Mouse (Mus musculus): ENCODE data around the gene Ptprr. TPM values are rescaled to one million over a fixed set of nuclear protein-coding genes. Genes with fewer than 3 reads are reported as not detected.

Ptprr gene
- total RNA-seq (2021), result 1 to 10 TPM in 1 of 2 experiments, under 1 TPM in 1; 0.74 to 1.6 TPM
- long read RNA-seq, experiment 1, partial matches to known transcripts, result 3 of 3 reads
- long read RNA-seq, experiment 1, other reads (novel, unspliced or antisense), result 0 of 3 reads
- long read RNA-seq, experiment 2, result 0 reads

- peak; percentile 42 for DNase-seq
- intact Hi-C loops (cut with DNase I), result no loop called here
- H3K27ac ChIP-seq, result no peak within 1 kb of the TSS
- peak within 1 kb of the TSS; percentile 66 for H3K4me3 ChIP-seq
- TF ChIP-seq CTCF (IDR thresholded peaks at IDR 0.05), result peak; percentile 23; the same call in 1 of the 2 replicates
Measured at GRCm38 (mm10) chr10:116017845-116018479, at the start of gene Ptprr. Gene Ptprr, plus strand, starts transcription at chr10:116018213.

GRCm38 (mm10) chr10:115976345-115976744 is 41.7 kb upstream of the Ptprr start:
- DNase-seq, result no peak
- intact Hi-C loops (cut with DNase I), result no loop called here
- Histone ChIP-seq H3K27ac (no peak overlapping the region), H3K4me3 (no peak overlapping the region)
- TF ChIP-seq CTCF (IDR thresholded peaks at IDR 0.05), result no peak

GRCm38 (mm10) chr10:115978992-115979391 is 39.0 kb upstream of the Ptprr start:
- intact Hi-C loops (cut with DNase I), result no loop called here
- peak; percentile 49 for DNase-seq

GRCm38 (mm10) chr10:115980018-115980417 is 38.0 kb upstream of the Ptprr start:
- DNase-seq, result no peak
- TF ChIP-seq CTCF (IDR thresholded peaks at IDR 0.05), result no peak
- Histone ChIP-seq H3K4me3 (no peak overlapping the region), H3K27ac (no peak overlapping the region)
- intact Hi-C loops (cut with DNase I), result no loop called here

More at GRCm38 (mm10) chr10:115978992-115979391, 39.0 kb upstream of the Ptprr start:
- no peak for TF ChIP-seq CTCF (IDR thresholded peaks at IDR 0.05)
- no peak overlapping the region for H3K27ac ChIP-seq
- H3K4me3 ChIP-seq, result no peak overlapping the region

- intact Hi-C loops (cut with DNase I), result no loop called here
- no peak for DNase-seq
- Histone ChIP-seq H3K27ac (no peak overlapping the region), H3K4me3 (no peak overlapping the region)
- TF ChIP-seq CTCF (IDR thresholded peaks at IDR 0.05), result no peak
Measured at GRCm38 (mm10) chr10:115984308-115984707, 33.7 kb upstream of the Ptprr start.

GRCm38 (mm10) chr10:116001838-116002237 is 16.2 kb upstream of the Ptprr start:
- TF ChIP-seq CTCF (IDR thresholded peaks at IDR 0.05), result no peak
- intact Hi-C loops (cut with DNase I), result no loop called here
- no peak for DNase-seq
- H3K4me3 ChIP-seq, result no peak overlapping the region
- H3K27ac ChIP-seq, result no peak overlapping the region

- intact Hi-C loops (cut with DNase I), result no loop called here
- no peak for DNase-seq
- TF ChIP-seq CTCF (IDR thresholded peaks at IDR 0.05), result no peak
- Histone ChIP-seq H3K4me3 (no peak overlapping the region), H3K27ac (no peak overlapping the region)
Measured at GRCm38 (mm10) chr10:116006675-116007074, 11.3 kb upstream of the Ptprr start.

- no peak for TF ChIP-seq CTCF (IDR thresholded peaks at IDR 0.05)
- peak overlapping the region; percentile 66 for H3K4me3 ChIP-seq
- intact Hi-C loops (cut with DNase I), result no loop called here
- no peak overlapping the region for H3K27ac ChIP-seq
- DNase-seq, result no peak
Measured at GRCm38 (mm10) chr10:116018480-116018891, 473 bp downstream of the Ptprr start.

GRCm38 (mm10) chr10:116019086-116019860 is 1.3 kb downstream of the Ptprr start:
- H3K27ac ChIP-seq, result no peak overlapping the region
- no peak for DNase-seq
- intact Hi-C loops (cut with DNase I), result no loop called here
- no peak overlapping the region for H3K4me3 ChIP-seq
- TF ChIP-seq CTCF (IDR thresholded peaks at IDR 0.05), result no peak

- no peak overlapping the region for H3K4me3 ChIP-seq
- no peak overlapping the region for H3K27ac ChIP-seq
- intact Hi-C loops (cut with DNase I), result no loop called here
- DNase-seq, result no peak
- no peak for TF ChIP-seq CTCF (IDR thresholded peaks at IDR 0.05)
Measured at GRCm38 (mm10) chr10:116021081-116021480, 3.1 kb downstream of the Ptprr start.

GRCm38 (mm10) chr10:116038150-116038549 is 20.1 kb downstream of the Ptprr start:
- TF ChIP-seq CTCF (IDR thresholded peaks at IDR 0.05), result no peak
- no peak for DNase-seq
- intact Hi-C loops (cut with DNase I), result no loop called here
- H3K4me3 ChIP-seq, result no peak overlapping the region
- H3K27ac ChIP-seq, result no peak overlapping the region

GRCm38 (mm10) chr10:116075954-116076353 is 57.9 kb downstream of the Ptprr start:
- intact Hi-C loops (cut with DNase I), result no loop called here

GRCm38 (mm10) chr10:116078636-116079035 is 60.6 kb downstream of the Ptprr start:
- Histone ChIP-seq H3K4me3 (no peak overlapping the region), H3K27ac (no peak overlapping the region)
- DNase-seq, result no peak
- TF ChIP-seq CTCF (IDR thresholded peaks at IDR 0.05), result no peak
- intact Hi-C loops (cut with DNase I), result no loop called here

More at GRCm38 (mm10) chr10:116075954-116076353, 57.9 kb downstream of the Ptprr start:
- TF ChIP-seq CTCF (IDR thresholded peaks at IDR 0.05), result no peak
- no peak overlapping the region for H3K27ac ChIP-seq
- no peak for DNase-seq
- H3K4me3 ChIP-seq, result no peak overlapping the region
